Mouse (Mus musculus) liver, postnatal 0 days (tissue): Measurements from ENCODE around the gene Mark3. TPM values are rescaled to one million over a fixed set of nuclear protein-coding genes. Genes with fewer than 3 reads are reported as not detected.

Source experiments
- ATAC-seq: fragments of 200-750 bp; cut with Nextera tagmentation; 2 replicates; pipeline ENCODE4 v1.8.0; 2017; ENCODE audit warnings: mild to moderate bottlenecking, moderate library complexity
- DNase-seq: peaks from one replicate; pipeline ENCODE4 v3.0.0-alpha.2; 2016
- H3K27ac ChIP-seq: fragments of 300-500 bp; sonication (generic); 2 replicates; pipeline ENCODE4 v1.5.1; 2014; ENCODE audit warnings: antibody characterized with exemption, moderate library complexity, mild to moderate bottlenecking, low read depth
- H3K27me3 ChIP-seq: fragments of 300-500 bp; sonication (generic); 2 replicates; pipeline ENCODE4 v1.6.1; 2014; ENCODE audit warnings: low read length, control low read depth, mixed read lengths; ENCODE audit not compliant: insufficient read depth
- H3K36me3 ChIP-seq: fragments of 300-500 bp; sonication (generic); replicated peaks from 2 replicates; pipeline ENCODE4 v1.6.1; 2014; ENCODE audit warnings: mild to moderate bottlenecking, control low read depth, low read length, moderate library complexity, mixed read lengths; ENCODE audit not compliant: insufficient read depth
- H3K4me1 ChIP-seq: fragments of 300-500 bp; sonication (generic); 2 replicates; pipeline ENCODE4 v1.6.1; 2014; ENCODE audit warnings: antibody characterized with exemption, mild to moderate bottlenecking, control low read depth; ENCODE audit not compliant: insufficient read depth
- H3K4me2 ChIP-seq: fragments of 300-500 bp; sonication (generic); 2 replicates; pipeline ENCODE4 v1.6.1; 2014; ENCODE audit warnings: low read depth, mild to moderate bottlenecking, low read length, moderate library complexity, mixed read lengths
- H3K4me3 ChIP-seq: fragments of 300-500 bp; sonication (generic); 2 replicates; pipeline ENCODE4 v1.5.1; 2014; ENCODE audit warnings: low read depth, low read length
- H3K9ac ChIP-seq: fragments of 300-500 bp; sonication (generic); replicated peaks from 2 replicates; pipeline ENCODE4 v1.6.1; 2014; ENCODE audit warnings: mild to moderate bottlenecking, moderate library complexity
- H3K9me3 ChIP-seq: fragments of 300-500 bp; sonication (generic); 2 replicates; pipeline ENCODE4 v1.6.1; 2016; ENCODE audit warnings: mild to moderate bottlenecking, control low read depth, low read length, mixed read lengths
- CTCF ChIP-seq: sonication (generic); IDR thresholded peaks from 2 replicates; pipeline ENCODE4 v1.5.1; 2016; ENCODE audit warnings: antibody characterized with exemption, low read depth
- EP300 ChIP-seq: IDR thresholded peaks from 2 replicates; pipeline ENCODE4 v1.6.1; 2016; ENCODE audit warnings: antibody characterized with exemption, low read depth, mild to moderate bottlenecking
- WGBS: fragments of 180-500 bp; shearing (Covaris S2); extraction: QIAGEN DNeasy Blood & Tissue Kit; methylation state at CpG from one replicate; pipeline ENCODE4 v1.1.7; 2014; ENCODE audit not compliant: insufficient replicate concordance; 5-methylcytosine and 5-hydroxymethylcytosine counted together
- polyA plus RNA-seq: library from polyadenylated mRNA; unstranded; fragments of >200 nt; fragmentation: Nextera tagmentation; extraction: Ambion mirVana; gene quantifications from 2 replicates; pipeline ENCODE4 v1.2.1, GENCODE M21; 2015

Mark3 gene
- polyA plus RNA-seq, 1 experiment from 2014 or later, result 9.5 TPM

DNA sequence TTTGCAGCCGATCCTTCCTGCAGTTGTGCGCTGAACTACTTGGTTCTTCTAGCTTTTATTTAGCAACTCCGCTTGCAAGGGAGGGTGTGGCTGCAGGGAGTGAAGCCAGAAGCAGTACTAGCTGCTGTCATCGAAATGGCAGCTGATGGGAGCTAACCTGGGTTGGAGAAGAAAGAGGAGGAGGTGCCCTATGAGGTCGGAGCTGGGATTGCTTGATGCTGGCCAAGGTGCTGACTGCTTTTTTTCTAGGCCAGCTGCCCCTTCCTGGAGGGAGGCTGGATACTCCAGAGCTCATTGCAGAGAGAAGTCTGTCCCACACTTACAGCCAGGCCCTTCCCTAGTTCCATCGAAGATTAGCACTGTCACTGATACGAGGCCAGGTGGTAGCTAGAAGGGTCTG is 104.7 kb downstream of the Mark3 start:
- H3K9ac ChIP-seq, result peak overlapping the region; percentile 65
- H3K27me3 ChIP-seq, result peaks cover 2% of the 10 kb centered on the region; the same call in 1 of the 2 replicates
- peak overlapping the region; percentile 97 for H3K4me2 ChIP-seq
- 28% methylated on average over 7 of the region's 7 CpGs for WGBS
- H3K9me3 ChIP-seq, result no peaks in the 10 kb centered on the region
- no peak overlapping the region for H3K27ac ChIP-seq
- no peak for TF ChIP-seq EP300
- TF ChIP-seq CTCF, result no peak
- DNase-seq (no peak), ATAC-seq (no peak)
- H3K4me1 ChIP-seq, result peaks cover 19% of the 10 kb centered on the region
- H3K4me3 ChIP-seq, result peak overlapping the region; percentile 83
- peaks cover 3% of the 10 kb centered on the region; the same call in 1 of the 2 replicates for H3K36me3 ChIP-seq

DNA sequence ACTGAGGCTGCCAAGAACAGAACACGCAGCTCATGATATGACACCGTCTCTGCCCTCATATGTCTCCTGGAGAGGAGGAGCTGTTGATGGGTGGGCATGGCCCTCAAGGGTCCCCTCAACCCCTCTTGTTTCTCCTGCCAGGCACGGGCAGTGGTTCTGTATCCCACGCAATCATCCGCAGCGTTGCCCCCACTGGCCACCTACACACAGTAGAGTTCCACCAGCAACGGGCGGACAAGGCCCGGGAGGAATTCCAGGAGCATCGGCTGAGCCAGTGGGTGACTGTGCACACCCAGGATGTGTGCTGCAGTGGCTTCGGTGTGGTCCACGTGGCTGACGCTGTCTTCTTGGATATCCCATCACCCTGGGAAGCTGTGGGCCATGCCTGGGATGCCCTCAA is 106.3 kb downstream of the Mark3 start:
- Histone ChIP-seq H3K9me3 (no peaks in the 10 kb centered on the region), H3K4me3 (no peak overlapping the region), H3K36me3 (peaks cover 3% of the 10 kb centered on the region; the same call in 1 of the 2 replicates), H3K9ac (no peak overlapping the region), H3K27ac (no peak overlapping the region), H3K27me3 (no peaks in the 10 kb centered on the region), H3K4me1 (peaks cover 19% of the 10 kb centered on the region), H3K4me2 (no peak overlapping the region)
- 84% methylated on average over 13 of the region's 13 CpGs for WGBS
- TF ChIP-seq CTCF (no peak), EP300 (no peak)
- DNase-seq (no peak), ATAC-seq (no peak)

DNA sequence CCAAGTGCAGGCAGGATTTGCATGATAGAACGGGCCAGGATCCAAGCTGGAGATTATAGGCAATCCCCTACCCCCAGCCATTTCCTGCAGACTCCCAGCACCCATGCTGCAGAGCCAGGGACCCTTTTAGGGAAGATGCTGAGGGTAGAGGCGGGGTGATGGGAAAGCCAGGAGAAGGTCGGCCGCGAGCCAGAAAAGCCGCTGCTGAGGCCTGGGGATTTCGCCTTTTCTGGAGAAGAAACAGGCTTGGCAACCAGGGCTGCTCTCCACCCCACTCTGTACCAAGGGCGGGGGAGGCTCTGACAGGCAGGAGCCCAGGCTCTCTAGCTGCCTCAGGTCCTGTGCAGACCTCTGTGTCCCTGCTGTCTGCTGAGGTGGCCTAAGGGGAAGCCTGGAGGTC is 107.0 kb downstream of the Mark3 start:
- no peak overlapping the region for H3K27ac ChIP-seq
- H3K9ac ChIP-seq, result no peak overlapping the region
- H3K36me3 ChIP-seq, result peaks cover 3% of the 10 kb centered on the region; the same call in 1 of the 2 replicates
- H3K4me2 ChIP-seq, result no peak overlapping the region
- no peak overlapping the region for H3K4me3 ChIP-seq
- DNase-seq (no peak), ATAC-seq (no peak)
- H3K4me1 ChIP-seq, result peaks cover 19% of the 10 kb centered on the region
- H3K9me3 ChIP-seq, result no peaks in the 10 kb centered on the region
- 84% methylated on average over 8 of the region's 8 CpGs for WGBS
- no peaks in the 10 kb centered on the region for H3K27me3 ChIP-seq
- TF ChIP-seq CTCF (no peak), EP300 (no peak)

DNA sequence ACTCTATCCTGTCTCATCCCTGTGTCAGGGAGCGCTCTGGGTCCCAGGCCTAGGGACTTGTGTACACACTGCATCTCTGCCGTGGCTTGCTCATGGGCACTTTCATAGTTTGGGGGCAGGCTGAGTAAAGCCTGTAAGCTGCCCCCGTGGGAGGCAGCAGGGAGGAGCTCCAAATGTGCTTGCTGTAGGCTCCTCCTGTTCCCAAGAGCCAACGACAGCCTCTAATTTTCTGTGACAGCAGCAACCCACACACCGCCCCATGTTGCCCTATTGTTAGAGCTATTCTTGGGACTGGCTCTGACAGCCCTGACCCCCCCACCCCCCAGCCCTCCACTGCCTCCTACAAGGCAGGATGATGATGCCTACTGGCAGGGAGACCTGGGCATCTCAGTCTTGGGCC is 107.7 kb downstream of the Mark3 start:
- no peak overlapping the region for H3K4me3 ChIP-seq
- no peak overlapping the region for H3K4me2 ChIP-seq
- no peak for DNase-seq
- H3K27me3 ChIP-seq, result no peaks in the 10 kb centered on the region
- 76% methylated on average over 5 of the region's 5 CpGs for WGBS
- TF ChIP-seq CTCF (no peak), EP300 (no peak)
- peaks cover 3% of the 10 kb centered on the region; the same call in 1 of the 2 replicates for H3K36me3 ChIP-seq
- no peak overlapping the region for H3K27ac ChIP-seq
- no peaks in the 10 kb centered on the region for H3K9me3 ChIP-seq
- H3K4me1 ChIP-seq, result peaks cover 16% of the 10 kb centered on the region
- ATAC-seq, result no peak
- no peak overlapping the region for H3K9ac ChIP-seq

DNA sequence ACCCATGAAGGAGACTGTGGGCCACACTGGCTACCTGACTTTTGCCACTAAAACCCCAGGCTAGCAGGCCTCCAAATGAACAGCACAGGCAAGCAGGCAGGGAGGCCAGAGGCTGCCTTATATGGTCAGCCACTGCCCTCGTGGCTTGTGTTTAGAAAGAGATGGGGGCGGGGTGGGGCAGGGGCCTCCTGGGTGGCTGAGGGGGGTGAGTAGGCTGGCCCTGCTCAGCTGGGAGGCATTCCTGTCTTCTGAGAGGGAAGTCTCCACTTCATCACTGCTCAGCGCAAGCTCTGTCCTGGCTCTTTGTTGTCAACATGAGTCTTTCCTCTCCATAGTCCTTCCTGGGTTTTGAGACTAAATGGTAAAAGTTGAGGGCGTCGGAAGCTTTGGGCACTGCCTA is 108.5 kb downstream of the Mark3 start:
- no peaks in the 10 kb centered on the region for H3K9me3 ChIP-seq
- H3K4me2 ChIP-seq, result no peak overlapping the region
- H3K27me3 ChIP-seq, result no peaks in the 10 kb centered on the region
- peaks cover 3% of the 10 kb centered on the region; the same call in 1 of the 2 replicates for H3K36me3 ChIP-seq
- DNase-seq (no peak), ATAC-seq (no peak)
- 57% methylated on average over 5 of the region's 5 CpGs for WGBS
- no peak overlapping the region for H3K4me3 ChIP-seq
- peaks cover 15% of the 10 kb centered on the region for H3K4me1 ChIP-seq
- H3K9ac ChIP-seq, result no peak overlapping the region
- no peak overlapping the region for H3K27ac ChIP-seq
- TF ChIP-seq EP300 (no peak), CTCF (no peak)

DNA sequence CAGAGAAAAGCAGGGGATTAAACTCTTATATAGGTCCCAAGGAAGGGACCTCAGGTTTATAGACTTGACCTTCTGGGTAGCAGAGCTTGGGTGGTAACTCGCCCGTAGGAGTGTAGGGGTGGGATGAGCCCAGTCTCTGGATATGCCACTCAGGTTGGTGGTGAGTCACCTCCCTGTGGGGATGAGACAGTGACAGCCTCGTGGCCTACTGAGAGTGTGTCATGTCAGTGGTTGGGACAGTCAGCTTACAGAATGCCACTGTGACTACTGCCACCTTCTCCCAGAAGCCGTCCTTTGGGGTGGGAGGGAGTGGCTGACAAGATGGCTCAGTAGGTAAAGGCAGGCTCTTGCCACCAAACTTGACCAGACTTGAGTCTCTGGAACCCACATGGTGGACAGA is 112.1 kb downstream of the Mark3 start:
- TF ChIP-seq EP300 (no peak), CTCF (no peak)
- DNase-seq (no peak), ATAC-seq (no peak)
- Histone ChIP-seq H3K9me3 (no peaks in the 10 kb centered on the region), H3K36me3 (0 out of 2 replicates have a peak, but pooled peaks cover 3% of the 10 kb centered on the region), H3K9ac (no peak overlapping the region), H3K4me2 (no peak overlapping the region), H3K4me3 (no peak overlapping the region), H3K4me1 (peaks cover 11% of the 10 kb centered on the region; the same call in 1 of the 2 replicates), H3K27ac (no peak overlapping the region), H3K27me3 (no peaks in the 10 kb centered on the region)
- WGBS, result 64% methylated on average over 4 of the region's 4 CpGs
